Mouse (Mus musculus) cerebellum, adult 2 months (tissue): ENCODE results near the gene Phlpp2.

Experiments used
- CTCF ChIP-seq: fragments of 200-500 bp; IDR thresholded peaks from 2 replicates; pipeline ENCODE4 v1.5.1; 2011; ENCODE audit warnings: low read depth, mild to moderate bottlenecking, control low read depth, low read length, moderate library complexity, borderline replicate concordance; ENCODE audit not compliant: insufficient read depth
- POLR2A ChIP-seq: fragments of 200-500 bp; IDR thresholded peaks from 2 replicates; pipeline ENCODE4 v1.6.1; 2011; ENCODE audit warnings: low read length, control low read depth, borderline replicate concordance; ENCODE audit not compliant: insufficient read depth

GRCm38 (mm10) chr8:109823561-109823960 lies 44.8 kb upstream of the Phlpp2 start:
- no peak for TF ChIP-seq CTCF
- TF ChIP-seq POLR2A: no peak
